Mouse (Mus musculus) megakaryocyte, embryonic 14.5 days (primary cell): ENCODE data around the gene Noxa1. TPM values are rescaled to one million over a fixed set of nuclear protein-coding genes. Genes with fewer than 3 reads are reported as not detected.

Experiments used
- H3K27me3 ChIP-seq: replicated peaks from 2 replicates; pipeline ENCODE3; 2012; ENCODE audit warnings: inconsistent platforms
- H3K36me3 ChIP-seq: replicated peaks from 2 replicates; pipeline ENCODE3; 2012; ENCODE audit warnings: low read length, inconsistent platforms, mixed read lengths
- H3K4me1 ChIP-seq: 2 replicates; pipeline ENCODE4 v1.6.1; 2012; ENCODE audit warnings: inconsistent platforms
- H3K4me3 ChIP-seq: replicated peaks from 2 replicates; pipeline ENCODE3; 2012; ENCODE audit warnings: moderate library complexity, mild to moderate bottlenecking, inconsistent platforms
- H3K9me3 ChIP-seq: 2 replicates; pipeline ENCODE4 v1.6.1; 2012; ENCODE audit warnings: inconsistent platforms
- FLI1 ChIP-seq: IDR thresholded peaks from 2 replicates; pipeline ENCODE4 v1.6.1; 2012; ENCODE audit warnings: low read length, inconsistent platforms, mixed read lengths
- GATA1 ChIP-seq: IDR thresholded peaks from 3 replicates; pipeline ENCODE4 v1.6.1; 2012; ENCODE audit warnings: mixed read lengths, low read length, inconsistent platforms, borderline replicate concordance
- polyA plus RNA-seq: library from polyadenylated mRNA; stranded (reverse); fragments of >175 nt; gene quantifications from 2 replicates; pipeline ENCODE4 v1.2.3, GENCODE M21; 2012; ENCODE audit warnings: low replicate concordance; ENCODE audit not compliant: insufficient read depth

Gene Noxa1
- polyA plus RNA-seq, 1 experiment: not detected

DNA sequence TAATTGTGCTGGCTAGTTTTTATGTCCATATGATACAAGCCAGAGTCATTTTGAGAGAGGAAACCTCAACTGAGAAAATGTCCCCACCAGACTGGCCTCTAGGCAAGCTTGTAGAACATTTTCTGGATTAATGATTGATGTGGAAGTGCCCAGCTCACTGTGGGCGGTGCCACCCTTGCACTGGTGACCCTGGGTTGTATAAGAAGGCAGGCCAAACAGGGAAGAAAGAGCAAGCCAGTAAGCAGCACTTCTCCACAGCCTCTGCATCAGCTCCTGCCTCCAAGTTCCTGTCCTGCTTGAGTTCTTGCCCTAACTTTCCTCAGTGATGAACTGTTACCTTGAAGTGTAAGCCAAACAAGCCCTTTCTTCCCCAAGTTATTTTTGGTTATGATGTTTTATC lies 16.0 kb downstream of the Noxa1 start:
- Histone ChIP-seq H3K4me3 (no peak overlapping the region), H3K27me3 (peaks cover 43% of the 10 kb centered on the region), H3K36me3 (no peaks in the 10 kb centered on the region), H3K9me3 (no peaks in the 10 kb centered on the region), H3K4me1 (peaks cover 29% of the 10 kb centered on the region)
- no peak for TF ChIP-seq FLI1
- TF ChIP-seq GATA1: no peak

DNA sequence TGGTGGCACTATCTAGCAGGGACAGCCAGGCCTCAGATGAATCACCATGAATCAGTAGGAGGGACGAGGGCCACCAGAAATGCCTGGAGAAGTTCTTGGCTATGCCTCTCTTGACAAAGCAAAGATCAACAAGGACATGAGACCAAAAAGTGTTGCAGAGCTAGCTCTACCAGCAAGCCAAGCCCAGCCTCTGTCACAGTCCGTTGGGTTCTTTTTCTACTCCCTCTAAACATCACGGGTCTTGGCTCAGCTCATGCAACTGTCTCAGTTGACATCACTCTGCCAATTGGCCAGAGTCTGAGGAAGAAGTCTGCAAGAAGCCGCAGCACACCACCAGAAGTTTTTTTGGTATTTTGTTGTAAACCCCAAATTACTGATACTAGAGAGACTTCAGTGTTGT lies 19.4 kb downstream of the Noxa1 start:
- no peaks in the 10 kb centered on the region for H3K36me3 ChIP-seq
- H3K4me3 ChIP-seq: peak overlapping the region; percentile 3
- H3K4me1 ChIP-seq: peaks cover 26% of the 10 kb centered on the region
- H3K27me3 ChIP-seq: peaks cover 13% of the 10 kb centered on the region
- H3K9me3 ChIP-seq: no peaks in the 10 kb centered on the region
- TF ChIP-seq GATA1: no peak
- no peak for TF ChIP-seq FLI1

DNA sequence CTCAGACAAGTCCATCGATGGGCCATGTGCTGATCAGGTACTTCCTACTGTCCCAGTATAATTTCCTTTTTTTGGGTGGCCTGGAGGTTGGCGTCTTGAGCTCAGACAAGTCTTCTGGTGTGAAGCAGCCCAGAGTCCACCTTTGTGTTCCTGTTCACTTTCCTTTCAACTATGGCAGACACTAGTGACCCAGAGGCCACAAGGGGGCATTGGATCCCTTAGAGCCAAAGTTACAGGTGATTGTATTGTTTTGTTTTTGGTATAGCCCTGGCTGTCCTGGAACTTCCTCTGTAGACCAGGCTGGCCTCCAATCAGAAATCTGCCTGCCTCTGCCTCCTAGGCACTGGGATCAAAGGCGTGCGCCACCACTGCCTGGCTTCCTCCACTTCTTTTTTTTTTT lies 22.6 kb downstream of the Noxa1 start:
- H3K9me3 ChIP-seq: no peaks in the 10 kb centered on the region
- no peak for TF ChIP-seq GATA1
- TF ChIP-seq FLI1: no peak
- peaks cover 5% of the 10 kb centered on the region for H3K27me3 ChIP-seq
- no peak overlapping the region for H3K4me3 ChIP-seq
- H3K36me3 ChIP-seq: no peaks in the 10 kb centered on the region
- peaks cover 19% of the 10 kb centered on the region for H3K4me1 ChIP-seq

DNA sequence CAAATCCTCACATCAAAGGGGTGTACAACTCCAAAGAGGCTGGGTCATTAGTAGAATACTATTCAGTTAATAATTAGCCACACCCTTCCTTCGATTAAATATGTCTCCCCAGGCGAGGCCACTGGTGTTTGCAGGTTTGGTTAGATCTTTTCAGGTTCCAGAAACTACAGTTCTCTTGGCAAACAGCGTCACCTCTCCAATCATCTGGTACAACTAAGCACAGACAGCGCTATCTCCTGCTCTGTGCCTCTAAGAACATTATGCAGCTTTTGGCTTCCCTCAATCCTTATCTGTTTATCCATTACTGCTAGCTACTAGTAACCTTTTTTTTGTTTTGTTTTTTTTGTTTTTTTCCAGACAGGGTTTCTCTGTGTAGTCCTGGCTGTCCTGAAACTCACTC lies 25.4 kb downstream of the Noxa1 start:
- Histone ChIP-seq H3K9me3 (no peaks in the 10 kb centered on the region), H3K4me3 (no peak overlapping the region), H3K36me3 (no peaks in the 10 kb centered on the region), H3K4me1 (peaks cover 16% of the 10 kb centered on the region; the same call in 1 of the 2 replicates), H3K27me3 (peaks cover 7% of the 10 kb centered on the region)
- TF ChIP-seq FLI1 (no peak), GATA1 (no peak)

DNA sequence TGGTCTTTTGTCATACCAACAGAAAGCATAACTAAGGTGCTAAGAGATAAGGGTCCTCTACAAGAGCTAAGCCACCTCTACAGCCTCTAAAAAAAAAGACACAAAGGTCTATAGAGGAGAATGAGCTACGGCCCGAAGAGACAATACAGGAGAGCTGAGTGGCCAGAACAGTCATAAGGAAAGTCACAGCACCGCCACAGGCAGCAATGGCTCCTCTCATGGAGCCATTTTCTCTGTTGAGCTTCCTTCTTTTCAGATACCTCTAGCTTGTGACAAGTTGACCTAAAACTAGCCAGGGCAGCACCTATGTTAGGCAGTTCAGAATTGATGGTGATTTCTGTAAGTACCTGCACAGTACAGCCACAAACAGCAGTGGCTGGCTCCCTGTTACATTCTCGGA lies 28.4 kb downstream of the Noxa1 start:
- TF ChIP-seq FLI1: no peak
- no peak for TF ChIP-seq GATA1
- H3K9me3 ChIP-seq: no peaks in the 10 kb centered on the region
- H3K36me3 ChIP-seq: peaks cover 18% of the 10 kb centered on the region
- H3K4me1 ChIP-seq: peaks cover 9% of the 10 kb centered on the region; the same call in 1 of the 2 replicates
- H3K27me3 ChIP-seq: peaks cover 9% of the 10 kb centered on the region
- H3K4me3 ChIP-seq: no peak overlapping the region

DNA sequence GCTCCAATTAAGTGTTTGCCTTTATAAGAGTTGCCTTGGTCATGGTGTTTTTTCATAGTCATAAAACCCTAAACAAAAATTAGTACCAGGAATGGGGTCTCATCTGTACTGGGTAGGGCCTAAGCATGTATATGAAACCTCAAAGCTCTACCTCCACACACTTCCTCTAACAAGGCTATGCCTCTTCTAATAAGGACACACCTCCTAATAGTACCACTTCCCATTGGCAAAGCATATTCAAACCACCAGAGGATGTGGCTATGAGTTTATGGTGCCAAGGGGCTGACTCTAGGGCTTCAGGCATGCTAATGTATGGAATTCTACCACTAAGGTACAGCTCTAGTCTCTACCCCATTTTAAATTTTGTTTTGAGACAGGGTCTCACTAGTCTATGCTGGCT lies 29.4 kb downstream of the Noxa1 start:
- no peaks in the 10 kb centered on the region for H3K9me3 ChIP-seq

DNA sequence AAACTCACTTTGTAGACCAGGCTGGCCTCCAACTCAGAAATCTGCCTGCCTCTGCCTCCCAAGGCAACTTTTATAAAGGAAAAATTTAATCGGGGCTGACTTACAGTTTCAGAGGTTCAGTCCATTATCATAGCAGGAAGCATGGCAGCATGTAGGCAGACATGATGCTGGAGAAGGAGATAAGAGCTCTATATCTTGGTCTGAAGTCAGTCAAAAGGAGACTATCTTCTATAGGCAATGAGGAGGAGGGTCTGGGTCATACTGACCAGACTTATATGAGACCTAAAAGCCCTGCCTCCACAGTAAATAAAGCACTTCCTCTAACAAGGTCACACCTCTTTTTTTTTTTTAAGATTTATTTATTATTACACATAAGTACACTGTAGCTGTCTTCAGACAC lies 30.7 kb downstream of the Noxa1 start:
- Histone ChIP-seq H3K36me3 (peaks cover 41% of the 10 kb centered on the region), H3K9me3 (no peaks in the 10 kb centered on the region), H3K27me3 (peaks cover 6% of the 10 kb centered on the region), H3K4me3 (no peak overlapping the region), H3K4me1 (peaks cover 25% of the 10 kb centered on the region)
- TF ChIP-seq FLI1 (no peak), GATA1 (no peak)

More for the DNA sequence above, 29.4 kb downstream of the Noxa1 start:
- peaks cover 16% of the 10 kb centered on the region for H3K4me1 ChIP-seq
- peaks cover 6% of the 10 kb centered on the region for H3K27me3 ChIP-seq
- no peak overlapping the region for H3K4me3 ChIP-seq
- TF ChIP-seq GATA1 (no peak), FLI1 (no peak)
- peaks cover 28% of the 10 kb centered on the region for H3K36me3 ChIP-seq

DNA sequence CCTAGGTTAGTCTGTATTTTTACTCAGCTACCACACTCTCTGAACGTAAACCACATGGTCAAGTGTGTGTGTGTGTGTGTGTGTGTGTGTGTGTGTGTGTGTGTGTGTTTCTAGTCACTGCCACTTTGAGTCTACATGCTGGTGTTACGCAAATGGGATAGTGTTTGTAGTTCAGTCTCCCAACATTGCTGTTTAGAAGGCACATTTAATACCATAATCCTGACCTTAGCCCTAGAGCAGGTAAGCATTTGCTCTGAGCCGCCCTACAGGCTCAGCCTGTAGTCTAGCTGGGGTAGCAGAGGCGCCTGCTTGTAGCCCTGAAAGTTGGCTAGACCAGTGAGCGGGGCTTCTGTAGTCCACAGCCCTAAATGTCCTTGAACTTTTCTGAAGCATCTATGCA lies 31.4 kb downstream of the Noxa1 start:
- Histone ChIP-seq H3K36me3 (peaks cover 48% of the 10 kb centered on the region), H3K9me3 (no peaks in the 10 kb centered on the region), H3K27me3 (peaks cover 6% of the 10 kb centered on the region), H3K4me3 (no peak overlapping the region), H3K4me1 (peaks cover 25% of the 10 kb centered on the region)
- no peak for TF ChIP-seq FLI1
- no peak for TF ChIP-seq GATA1

DNA sequence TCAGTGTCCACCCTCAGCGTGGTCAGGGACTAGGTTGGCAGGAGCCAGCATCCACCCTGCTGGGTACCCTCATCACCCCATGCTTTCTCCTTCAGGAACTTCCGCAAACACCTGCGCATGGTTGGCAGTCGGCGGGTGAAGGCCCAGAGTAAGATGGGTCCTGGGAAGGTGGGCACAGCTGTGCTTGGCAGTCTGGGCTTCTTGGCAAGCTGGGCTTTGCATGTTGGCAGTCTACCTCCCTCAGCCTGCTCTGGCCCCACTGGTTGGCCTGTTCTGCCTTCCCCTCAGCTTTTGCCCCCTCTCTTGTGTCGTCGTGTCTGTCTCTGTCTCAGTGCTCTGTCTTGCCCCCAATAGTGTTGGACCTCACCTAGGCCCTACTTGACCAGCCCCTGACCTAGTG lies 36.0 kb downstream of the Noxa1 start:
- peaks cover 55% of the 10 kb centered on the region for H3K4me1 ChIP-seq
- no peak overlapping the region for H3K4me3 ChIP-seq
- TF ChIP-seq GATA1 (no peak), FLI1 (no peak)
- peaks cover 2% of the 10 kb centered on the region for H3K27me3 ChIP-seq
- peaks cover 79% of the 10 kb centered on the region for H3K36me3 ChIP-seq
- H3K9me3 ChIP-seq: no peaks in the 10 kb centered on the region

DNA sequence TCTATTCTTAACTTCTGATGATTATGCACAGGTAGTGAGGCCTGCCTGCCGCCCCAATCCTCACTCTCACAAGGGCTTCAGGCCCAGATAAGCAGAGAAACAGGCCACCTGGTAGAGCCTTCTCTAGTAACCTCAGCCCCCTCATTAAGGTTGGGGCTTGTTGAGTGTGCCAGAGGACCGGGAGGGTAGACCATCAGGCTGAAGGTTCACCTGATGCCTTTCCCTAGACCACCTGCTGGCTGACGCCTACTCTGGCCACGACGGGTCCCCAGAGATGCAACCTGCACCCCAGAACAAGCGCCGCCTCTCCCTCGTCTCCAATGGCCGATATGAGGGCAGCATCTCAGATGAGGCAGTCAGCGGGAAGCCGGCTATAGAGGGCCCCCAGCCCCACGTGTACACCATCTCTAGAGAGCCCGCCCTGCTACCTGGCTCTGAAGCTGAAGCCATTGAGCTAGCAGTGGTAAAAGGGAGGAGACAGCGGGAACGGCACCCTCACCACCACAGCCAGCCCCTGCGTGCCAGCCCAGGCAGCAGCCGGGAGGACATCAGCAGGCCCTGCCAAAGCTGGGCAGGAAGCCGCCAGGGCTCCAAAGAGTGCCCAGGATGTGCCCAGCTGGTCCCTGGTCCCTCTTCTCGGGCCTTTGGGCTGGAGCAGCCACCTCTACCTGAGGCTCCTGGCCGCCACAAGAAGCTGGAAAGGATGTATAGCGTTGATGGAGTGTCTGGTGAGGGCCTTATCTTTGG lies 39.4 kb downstream of the Noxa1 start:
- Histone ChIP-seq H3K27me3 (peaks cover 5% of the 10 kb centered on the region), H3K4me3 (no peak overlapping the region), H3K36me3 (peaks cover 85% of the 10 kb centered on the region), H3K4me1 (peaks cover 51% of the 10 kb centered on the region), H3K9me3 (no peaks in the 10 kb centered on the region)
- TF ChIP-seq GATA1 (no peak), FLI1 (no peak)
